Mouse (Mus musculus) spleen, postnatal 10 days (tissue): Measurements from ENCODE around the gene Dnase2a.

Experiments used
- DNase-seq, 2 experiments: peaks; one replicate each; pipeline ENCODE4 v3.0.0; 2021 to 2022; ENCODE audit warnings: low spot score in 2 of 2

The Dnase2a gene

GRCm38 (mm10) chr8:84970135-84970790, 61.9 kb downstream of the Dnase2a start:
- peak; percentile 50 to 58 for DNase-seq

- DNase-seq, result peak; percentile 73 to 86
These were observed 62.6 kb downstream of the Dnase2a start for GRCm38 (mm10) chr8:84970913-84971312.
